Mouse (Mus musculus) heart, postnatal 0 days (tissue): Measurements from ENCODE around the gene Zdhhc5.

ENCODE experiments used
- CTCF ChIP-seq: IDR thresholded peaks from 2 replicates; pipeline ENCODE4 v1.5.1; 2016; ENCODE audit warnings: antibody characterized with exemption, control low read depth, low read depth
- EP300 ChIP-seq: IDR thresholded peaks from 2 replicates; pipeline ENCODE4 v1.6.1; 2016; ENCODE audit warnings: antibody characterized with exemption, low read depth

- TF ChIP-seq CTCF (no peak), EP300 (no peak)
Measured at GRCm38 (mm10) chr2:84736312-84737161, 21.6 kb upstream of the Zdhhc5 start.
